Mouse (Mus musculus): ENCODE data around the gene Erg. TPM values are rescaled to one million over a fixed set of nuclear protein-coding genes. Genes with fewer than 3 reads are reported as not detected.

Gene Erg
- polyA plus RNA-seq, 1 experiment = not detected

DNA sequence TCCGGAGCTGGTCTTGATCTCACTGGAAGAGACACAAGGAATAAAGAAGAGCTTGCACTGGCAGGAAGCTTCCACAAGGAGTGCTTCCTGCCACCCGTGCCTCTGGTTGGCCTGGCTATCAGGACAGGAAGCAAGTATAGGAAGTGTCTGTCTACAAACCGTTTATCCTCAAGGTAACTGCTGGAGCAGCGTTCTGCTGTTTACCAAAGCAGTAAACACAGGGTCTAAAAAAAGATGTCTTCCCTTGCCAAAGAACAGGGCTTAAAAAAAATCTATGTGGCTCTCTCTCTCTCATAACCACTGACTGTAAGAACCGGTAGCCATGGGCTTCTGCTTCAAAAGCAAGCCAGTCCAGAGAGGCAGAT is 137.1 kb downstream of the Erg start:
- H3K27ac ChIP-seq (ENCODE audit: insufficient read depth, low read depth, low read length) = no peak overlapping the region
- no peak overlapping the region for H3K4me3 ChIP-seq (ENCODE audit: insufficient read depth, low read length)
- H3K4me1 ChIP-seq (ENCODE audit: control insufficient read depth, insufficient read depth, low read length) = no peaks in the 10 kb centered on the region
- TF ChIP-seq POLR2A (IDR thresholded peaks at IDR 0.05; ENCODE audit: borderline replicate concordance, low read depth, low read length) (no peak), CTCF (IDR thresholded peaks at IDR 0.05; ENCODE audit: low read depth, low read length) (no peak)

DNA sequence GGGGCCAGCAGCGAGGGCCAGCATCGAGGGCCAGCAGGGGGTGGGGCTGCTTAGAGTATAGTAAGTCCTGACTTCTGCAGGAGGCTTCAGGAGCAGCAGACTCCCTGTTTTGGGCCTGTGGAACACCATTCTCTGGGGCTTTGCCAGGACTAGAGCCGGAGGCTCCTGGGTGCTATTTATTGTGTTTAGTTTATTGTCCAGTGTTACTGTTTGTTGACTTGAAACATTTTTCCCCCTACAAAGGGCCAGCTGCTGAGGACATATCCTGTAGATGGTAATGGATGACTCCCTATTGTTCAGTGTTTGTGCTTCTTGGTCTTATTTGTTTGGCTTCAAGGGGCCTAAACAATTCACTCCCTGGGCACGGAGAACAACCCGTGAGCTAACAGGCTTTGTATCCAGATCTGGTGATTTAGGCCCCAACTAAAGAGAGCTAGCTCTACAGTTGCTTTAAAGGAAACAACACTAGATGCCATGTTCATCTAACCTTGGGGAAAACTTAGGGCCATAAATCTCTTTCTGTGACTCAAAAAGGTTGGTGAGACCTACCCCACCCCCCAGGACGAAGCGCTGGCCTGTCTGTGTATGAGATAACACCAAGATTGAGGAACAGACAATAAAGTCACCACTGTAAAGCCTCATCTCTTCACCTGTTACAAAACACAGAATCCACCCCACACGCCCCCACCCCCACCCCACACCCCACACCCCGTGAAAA is 137.6 kb downstream of the Erg start:
- no peak overlapping the region for H3K4me3 ChIP-seq (ENCODE audit: insufficient read depth, low read length)
- H3K27ac ChIP-seq (ENCODE audit: insufficient read depth, low read depth, low read length) = no peak overlapping the region
- TF ChIP-seq CTCF (IDR thresholded peaks at IDR 0.05; ENCODE audit: low read depth, low read length) = no peak
- no peak for TF ChIP-seq POLR2A (IDR thresholded peaks at IDR 0.05; ENCODE audit: borderline replicate concordance, low read depth, low read length)
- no peaks in the 10 kb centered on the region for H3K4me1 ChIP-seq (ENCODE audit: control insufficient read depth, insufficient read depth, low read length)

DNA sequence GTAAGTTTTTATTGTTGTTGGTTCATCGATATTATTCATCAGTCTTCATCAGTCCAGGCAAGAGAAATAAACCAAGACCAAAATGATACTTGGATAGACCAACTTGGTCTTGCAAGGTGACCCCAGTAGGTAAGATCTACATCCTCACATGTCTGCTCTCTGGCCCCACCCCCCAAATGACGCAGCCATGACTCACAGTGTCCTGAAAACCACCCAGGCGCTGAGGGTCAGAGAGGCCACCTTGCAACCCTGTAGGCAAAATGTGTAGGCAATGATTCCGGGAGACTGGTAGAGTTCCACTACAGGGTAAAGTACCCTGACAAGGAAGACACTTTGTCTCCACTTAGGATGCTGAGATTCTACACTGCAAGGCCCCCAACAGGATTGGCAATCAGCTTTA is 138.5 kb downstream of the Erg start:
- Histone ChIP-seq H3K4me3 (ENCODE audit: insufficient read depth, low read length) (no peak overlapping the region), H3K27ac (ENCODE audit: insufficient read depth, low read depth, low read length) (no peak overlapping the region), H3K4me1 (ENCODE audit: control insufficient read depth, insufficient read depth, low read length) (no peaks in the 10 kb centered on the region)
- TF ChIP-seq POLR2A (IDR thresholded peaks at IDR 0.05; ENCODE audit: borderline replicate concordance, low read depth, low read length) = no peak
- TF ChIP-seq CTCF (IDR thresholded peaks at IDR 0.05; ENCODE audit: low read depth, low read length) = no peak

DNA sequence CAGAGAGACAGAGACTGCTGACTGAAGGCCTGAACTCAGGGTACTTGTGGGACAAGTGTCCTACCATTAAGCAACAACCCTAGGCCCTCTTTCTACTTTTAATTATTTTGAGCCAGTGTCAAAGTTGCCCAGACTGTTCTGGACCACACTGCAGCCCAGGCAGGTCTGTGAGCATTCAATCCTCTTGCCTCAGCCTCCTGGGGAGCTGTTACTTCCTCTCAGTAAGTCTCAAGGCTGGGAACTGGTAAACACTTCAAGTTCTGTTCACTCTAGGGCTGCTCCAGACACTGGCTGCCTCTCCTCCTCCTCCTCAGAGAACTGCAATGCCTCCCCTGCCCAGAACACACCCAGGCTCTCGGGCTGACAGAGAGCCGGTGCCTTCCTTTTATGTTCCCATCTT is 140.0 kb downstream of the Erg start:
- no peak overlapping the region for H3K4me3 ChIP-seq (ENCODE audit: insufficient read depth, low read length)
- no peaks in the 10 kb centered on the region for H3K4me1 ChIP-seq (ENCODE audit: control insufficient read depth, insufficient read depth, low read length)
- TF ChIP-seq POLR2A (IDR thresholded peaks at IDR 0.05; ENCODE audit: borderline replicate concordance, low read depth, low read length) = no peak
- TF ChIP-seq CTCF (IDR thresholded peaks at IDR 0.05; ENCODE audit: low read depth, low read length) = no peak
- no peak overlapping the region for H3K27ac ChIP-seq (ENCODE audit: insufficient read depth, low read depth, low read length)

DNA sequence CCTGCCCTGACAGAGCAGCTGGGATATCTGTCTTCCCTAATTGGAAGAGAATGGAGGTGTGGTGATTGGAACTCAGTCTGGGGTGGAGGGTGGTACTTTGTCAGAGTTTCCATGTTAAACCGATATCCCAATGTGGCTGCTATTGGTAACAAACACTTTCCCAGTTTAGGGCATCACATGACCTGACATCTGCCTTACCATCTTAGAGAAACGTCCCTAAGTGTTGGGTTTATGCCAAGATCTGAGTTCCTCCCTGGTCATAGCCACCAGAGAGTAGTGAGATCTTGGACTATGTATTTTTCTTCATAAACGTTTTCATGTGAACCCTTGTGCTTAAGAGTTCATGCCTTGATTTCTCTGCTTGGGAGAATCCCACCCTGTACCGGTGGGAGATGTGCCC is 144.4 kb downstream of the Erg start:
- H3K4me1 ChIP-seq (ENCODE audit: control insufficient read depth, insufficient read depth, low read length) = no peaks in the 10 kb centered on the region
- H3K27ac ChIP-seq (ENCODE audit: insufficient read depth, low read depth, low read length) = no peak overlapping the region
- H3K4me3 ChIP-seq (ENCODE audit: insufficient read depth, low read length) = no peak overlapping the region
- TF ChIP-seq CTCF (IDR thresholded peaks at IDR 0.05; ENCODE audit: low read depth, low read length) (no peak), POLR2A (IDR thresholded peaks at IDR 0.05; ENCODE audit: borderline replicate concordance, low read depth, low read length) (no peak)

DNA sequence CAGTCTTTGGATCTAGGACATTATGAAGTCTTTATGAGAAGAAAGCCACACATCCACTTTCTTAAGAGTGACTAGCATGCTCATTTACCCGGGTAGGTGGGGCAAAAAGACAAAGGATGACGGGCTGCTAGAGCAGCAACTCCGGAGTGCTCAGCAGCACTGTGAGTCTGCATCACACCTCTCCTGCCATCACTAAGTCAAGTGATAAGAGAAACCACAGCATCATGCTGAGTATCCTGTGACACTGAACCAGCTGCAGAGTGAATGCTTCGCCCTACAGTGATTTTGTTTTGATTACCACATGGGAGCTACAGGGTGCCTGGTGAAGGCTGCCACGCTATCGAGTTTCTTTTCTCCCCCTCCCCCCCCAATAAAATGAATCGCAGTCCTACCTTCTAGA is 145.2 kb downstream of the Erg start:
- no peak overlapping the region for H3K4me3 ChIP-seq (ENCODE audit: insufficient read depth, low read length)
- H3K27ac ChIP-seq (ENCODE audit: insufficient read depth, low read depth, low read length) = no peak overlapping the region
- H3K4me1 ChIP-seq (ENCODE audit: control insufficient read depth, insufficient read depth, low read length) = no peaks in the 10 kb centered on the region
- TF ChIP-seq CTCF (IDR thresholded peaks at IDR 0.05; ENCODE audit: low read depth, low read length) (no peak), POLR2A (IDR thresholded peaks at IDR 0.05; ENCODE audit: borderline replicate concordance, low read depth, low read length) (no peak)

DNA sequence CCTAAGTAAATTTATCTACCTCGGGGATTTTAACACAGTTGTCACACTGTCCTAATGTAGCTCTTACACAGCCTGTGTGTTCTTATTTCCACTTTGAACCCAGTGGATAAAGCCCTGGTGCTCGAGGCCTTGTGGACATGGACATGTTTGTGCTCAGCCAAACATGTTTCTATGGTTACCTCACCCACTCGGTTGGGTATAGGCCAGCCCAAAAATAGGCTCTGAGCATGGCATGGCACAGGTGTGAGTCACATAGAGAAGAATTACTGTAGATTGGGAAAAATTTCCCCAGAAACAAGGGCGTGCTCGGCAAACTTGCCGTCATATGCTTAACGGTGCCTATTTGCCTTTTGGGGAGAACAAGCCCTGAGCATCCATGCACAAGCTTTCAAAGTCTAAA is 146.1 kb downstream of the Erg start:
- no peak overlapping the region for H3K27ac ChIP-seq (ENCODE audit: insufficient read depth, low read depth, low read length)
- H3K4me1 ChIP-seq (ENCODE audit: control insufficient read depth, insufficient read depth, low read length) = no peaks in the 10 kb centered on the region
- no peak overlapping the region for H3K4me3 ChIP-seq (ENCODE audit: insufficient read depth, low read length)
- TF ChIP-seq CTCF (IDR thresholded peaks at IDR 0.05; ENCODE audit: low read depth, low read length) = no peak

DNA sequence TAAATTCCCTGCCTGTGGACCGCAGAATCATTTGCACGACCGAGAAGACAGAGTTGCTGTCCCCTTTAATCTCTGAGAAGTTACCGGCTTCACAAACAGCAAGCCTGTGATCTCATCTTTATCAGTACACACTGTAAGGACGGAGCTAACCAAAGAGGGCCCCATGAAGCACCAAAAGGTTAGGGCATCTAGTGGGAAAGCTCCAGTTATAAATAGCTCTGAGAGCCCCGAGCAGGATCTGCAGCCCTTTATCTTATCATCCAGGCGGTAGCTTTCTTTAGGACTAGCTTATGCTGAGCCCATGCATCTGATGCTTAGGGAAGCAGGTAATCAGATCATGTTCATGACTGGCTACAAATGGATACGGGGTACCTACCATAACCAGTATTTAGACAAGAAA is 146.6 kb downstream of the Erg start:
- H3K4me1 ChIP-seq (ENCODE audit: control insufficient read depth, insufficient read depth, low read length) = no peaks in the 10 kb centered on the region
- TF ChIP-seq POLR2A (IDR thresholded peaks at IDR 0.05; ENCODE audit: borderline replicate concordance, low read depth, low read length) = no peak
- TF ChIP-seq CTCF (IDR thresholded peaks at IDR 0.05; ENCODE audit: low read depth, low read length) = no peak
- no peak overlapping the region for H3K4me3 ChIP-seq (ENCODE audit: insufficient read depth, low read length)
- H3K27ac ChIP-seq (ENCODE audit: insufficient read depth, low read depth, low read length) = no peak overlapping the region

DNA sequence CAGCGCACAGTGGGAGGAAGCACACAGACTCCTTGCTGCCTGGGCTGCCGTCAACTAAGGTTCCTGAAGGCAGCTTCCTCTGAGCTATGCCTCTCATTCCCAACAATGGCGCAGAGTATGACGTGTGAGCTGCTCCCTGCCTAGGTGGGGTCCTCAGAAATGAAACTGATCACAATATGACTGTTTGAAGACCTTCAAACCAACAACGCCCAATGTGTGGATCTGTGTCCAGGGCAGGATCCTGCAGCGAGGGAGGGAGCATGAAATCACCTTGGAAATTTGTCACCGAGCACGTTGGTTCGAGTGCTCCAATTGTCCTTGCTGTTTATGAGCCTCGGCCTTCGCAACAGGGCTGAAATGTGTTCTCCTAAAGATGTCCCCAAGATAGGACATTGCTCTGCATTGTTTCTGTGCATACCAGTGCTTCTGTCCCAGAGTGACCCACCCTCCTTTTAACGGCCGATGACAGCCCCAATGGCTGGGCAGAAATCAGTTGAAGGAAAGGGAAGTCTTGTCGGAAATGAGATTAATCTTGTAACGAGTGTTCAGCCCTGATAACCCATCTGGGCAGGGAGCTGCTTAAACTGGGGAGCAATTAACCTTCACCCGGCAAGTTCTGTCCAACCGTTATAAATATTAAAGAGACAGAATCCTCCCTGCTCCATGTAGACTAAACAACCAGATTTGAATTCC is 147.4 kb downstream of the Erg start:
- Histone ChIP-seq H3K4me3 (ENCODE audit: insufficient read depth, low read length) (no peak overlapping the region), H3K27ac (ENCODE audit: insufficient read depth, low read depth, low read length) (no peak overlapping the region), H3K4me1 (ENCODE audit: control insufficient read depth, insufficient read depth, low read length) (no peaks in the 10 kb centered on the region)
- TF ChIP-seq CTCF (IDR thresholded peaks at IDR 0.05; ENCODE audit: low read depth, low read length) (no peak), POLR2A (IDR thresholded peaks at IDR 0.05; ENCODE audit: borderline replicate concordance, low read depth, low read length) (no peak)

DNA sequence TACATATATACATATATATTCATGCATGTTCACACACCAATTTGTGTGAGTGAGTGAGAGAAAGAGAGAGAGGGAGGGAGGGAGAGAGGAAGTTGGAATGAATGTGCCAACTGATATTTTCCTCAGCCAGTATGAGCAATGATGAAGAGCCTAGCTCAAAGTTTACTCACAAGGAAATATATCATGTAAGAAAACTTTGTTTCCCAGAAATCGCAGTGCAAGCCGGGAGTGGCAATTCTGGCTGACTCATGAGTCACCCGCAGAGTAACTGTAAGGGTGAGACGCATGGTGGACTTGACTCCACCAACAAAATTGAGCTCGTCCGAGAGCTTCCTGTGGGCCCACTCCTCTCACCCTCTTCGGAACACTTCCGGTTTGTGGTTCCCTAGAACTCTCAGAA is 149.8 kb downstream of the Erg start:
- H3K4me3 ChIP-seq (ENCODE audit: insufficient read depth, low read length) = no peak overlapping the region
- H3K4me1 ChIP-seq (ENCODE audit: control insufficient read depth, insufficient read depth, low read length) = peaks cover 7% of the 10 kb centered on the region
- TF ChIP-seq CTCF (IDR thresholded peaks at IDR 0.05; ENCODE audit: low read depth, low read length) (no peak), POLR2A (IDR thresholded peaks at IDR 0.05; ENCODE audit: borderline replicate concordance, low read depth, low read length) (no peak)
- H3K27ac ChIP-seq (ENCODE audit: insufficient read depth, low read depth, low read length) = no peak overlapping the region
